Mouse (Mus musculus) ES-E14 (cell line): ENCODE measurements around the gene Dhrs4.
A peak's percentile ranks its signal among the peaks of the same experiment; 100 is the strongest.

ENCODE experiments used
- CHD2 ChIP-seq: IDR thresholded peaks from 2 replicates; pipeline ENCODE4 v1.6.1; 2014; ENCODE audit warnings: mild to moderate bottlenecking, low read depth, low read length, inconsistent platforms
- MAFK ChIP-seq: IDR thresholded peaks from 2 replicates; pipeline ENCODE4 v1.6.1; 2014; ENCODE audit warnings: mild to moderate bottlenecking, low read depth, low read length, inconsistent platforms; ENCODE audit not compliant: insufficient read depth
- ZNF384 ChIP-seq: IDR thresholded peaks from 2 replicates; pipeline ENCODE4 v1.6.1; 2012; ENCODE audit warnings: low read depth, low read length, inconsistent platforms

DNA sequence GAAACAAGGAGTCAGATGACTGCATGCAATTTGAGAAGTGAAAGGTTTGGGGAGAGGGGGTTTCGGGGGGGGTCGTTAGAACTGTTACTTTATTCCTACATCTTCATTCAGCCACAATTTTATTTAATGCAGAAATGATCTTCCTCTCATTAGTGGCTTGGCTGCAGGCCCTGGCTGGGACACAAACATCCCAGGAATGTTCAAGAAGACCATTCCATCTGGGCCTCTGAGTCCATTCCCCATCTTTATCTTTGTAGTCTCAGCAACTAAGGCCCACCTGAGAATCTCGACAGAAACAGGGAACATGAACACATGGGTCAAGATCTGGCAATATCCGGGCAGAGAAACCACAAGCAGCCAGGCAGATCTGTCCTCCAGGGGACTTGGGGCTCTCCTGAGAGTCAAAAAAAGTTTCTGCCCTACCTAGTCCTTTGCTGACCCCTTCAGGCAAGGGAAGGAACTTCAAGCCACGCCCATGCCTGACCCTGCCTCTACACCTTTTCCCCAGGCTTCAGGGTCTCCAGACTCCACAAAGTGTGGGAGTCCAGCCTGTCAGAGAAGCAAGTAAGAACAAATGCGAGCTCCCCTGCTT is 40.3 kb upstream of the Dhrs4 start:
- TF ChIP-seq ZNF384 (peak; percentile 51; the same call in 1 of the 2 replicates), MAFK (no peak), CHD2 (no peak)
